Mouse (Mus musculus) forebrain, embryonic 11.5 days (tissue): Measurements from ENCODE around the gene Cd83. TPM values are rescaled to one million over a fixed set of nuclear protein-coding genes. Genes with fewer than 3 reads are reported as not detected.

ENCODE experiments used
- ATAC-seq: fragments of 200-750 bp; cut with Nextera tagmentation; replicated peaks from 2 replicates; pipeline ENCODE4 v1.8.0; 2017; ENCODE audit warnings: moderate TSS enrichment; ENCODE audit not compliant: low FRiP score
- DNase-seq: peaks from one replicate; pipeline ENCODE4 v3.0.0-alpha.2; 2017; ENCODE audit warnings: low spot score
- H3K27ac ChIP-seq: fragments of 300-500 bp; sonication (generic); 2 replicates; pipeline ENCODE4 v1.5.1; 2014; ENCODE audit warnings: low read depth, low read length
- H3K27me3 ChIP-seq: fragments of 300-500 bp; sonication (generic); 2 replicates; pipeline ENCODE4 v1.6.1; 2014; ENCODE audit warnings: mild to moderate bottlenecking, low read length, mixed read lengths; ENCODE audit not compliant: control insufficient read depth, insufficient read depth
- H3K36me3 ChIP-seq: fragments of 300-500 bp; sonication (generic); 2 replicates; pipeline ENCODE4 v1.6.1; 2014; ENCODE audit warnings: mild to moderate bottlenecking, low read length, moderate library complexity, mixed read lengths; ENCODE audit not compliant: control insufficient read depth, insufficient read depth
- H3K4me1 ChIP-seq: fragments of 300-500 bp; sonication (generic); replicated peaks from 2 replicates; pipeline ENCODE4 v1.6.1; 2014; ENCODE audit warnings: low read length, mixed read lengths; ENCODE audit not compliant: control insufficient read depth, insufficient read depth
- H3K4me2 ChIP-seq: fragments of 300-500 bp; sonication (generic); 2 replicates; pipeline ENCODE4 v1.6.1; 2014; ENCODE audit warnings: low read depth, mild to moderate bottlenecking, low read length, moderate library complexity, mixed read lengths; ENCODE audit not compliant: severe bottlenecking
- H3K4me3 ChIP-seq: fragments of 300-500 bp; sonication (generic); 2 replicates; pipeline ENCODE4 v1.5.1; 2014; ENCODE audit warnings: low read depth, low read length
- H3K9ac ChIP-seq: fragments of 300-500 bp; sonication (generic); 2 replicates; pipeline ENCODE4 v1.6.1; 2014; ENCODE audit warnings: low read length
- H3K9me3 ChIP-seq: fragments of 300-500 bp; sonication (generic); 2 replicates; pipeline ENCODE4 v1.6.1; 2016; ENCODE audit warnings: low read length, mixed read lengths; ENCODE audit not compliant: control insufficient read depth
- WGBS: fragments of 180-500 bp; shearing (Covaris S2); extraction: QIAGEN DNeasy Blood & Tissue Kit; methylation state at CpG from one replicate; pipeline ENCODE4 v1.1.7; 2014; 5-methylcytosine and 5-hydroxymethylcytosine counted together
- polyA plus RNA-seq: library from polyadenylated mRNA; unstranded; fragments of >200 nt; fragmentation: Nextera tagmentation; extraction: Ambion mirVana; gene quantifications from 2 replicates; pipeline ENCODE4 v1.2.1, GENCODE M21; 2014

Gene Cd83
- polyA plus RNA-seq, 1 experiment from 2014 or later: 4.0 TPM

DNA sequence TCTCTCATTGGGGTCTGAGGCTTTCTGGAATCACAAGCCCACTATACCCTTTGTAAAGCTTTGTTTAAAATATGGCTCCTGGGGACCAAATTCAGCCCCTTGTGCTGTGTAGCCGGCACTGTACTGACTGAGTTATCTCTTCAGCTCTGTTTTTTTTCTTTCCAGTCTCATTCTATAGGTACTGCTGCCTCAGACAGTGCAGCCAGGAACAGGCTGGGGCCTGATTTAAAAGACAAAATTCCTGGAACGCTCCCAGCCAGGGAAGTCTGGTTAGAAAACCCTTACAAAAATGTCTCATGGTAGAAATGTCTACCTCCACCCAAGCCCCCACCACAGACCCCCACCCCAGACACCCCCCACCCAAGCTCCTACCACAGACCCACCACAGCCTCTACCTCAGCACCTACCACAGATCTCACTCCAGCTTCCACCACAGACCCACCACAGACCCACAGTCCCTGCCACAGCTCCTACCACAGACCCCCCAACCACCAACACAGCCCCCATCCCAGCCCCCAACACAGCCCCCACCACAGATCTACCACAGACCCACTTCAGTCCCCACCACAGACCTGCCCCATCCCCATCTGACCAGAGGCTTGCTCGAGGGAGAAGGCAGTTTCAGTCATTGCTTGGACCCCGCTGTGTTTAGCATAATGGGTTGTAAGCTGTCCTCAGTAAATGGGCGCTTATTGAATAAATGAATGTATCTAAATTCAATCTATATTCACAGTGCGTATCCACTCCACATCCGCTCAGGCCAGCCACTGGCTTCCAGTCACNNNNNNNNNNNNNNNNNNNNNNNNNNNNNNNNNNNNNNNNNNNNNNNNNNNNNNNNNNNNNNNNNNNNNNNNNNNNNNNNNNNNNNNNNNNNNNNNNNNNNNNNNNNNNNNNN is 17.5 kb upstream of the Cd83 start:
- no peak for DNase-seq
- no peak overlapping the region for H3K27ac ChIP-seq
- H3K27me3 ChIP-seq: no peaks in the 10 kb centered on the region
- no peaks in the 10 kb centered on the region for H3K9me3 ChIP-seq
- no peaks in the 10 kb centered on the region for H3K4me1 ChIP-seq
- H3K9ac ChIP-seq: no peak overlapping the region
- peak; percentile 39; the same call in 1 of the 2 replicates for ATAC-seq
- WGBS: 65% methylated on average over 7 of the region's 7 CpGs
- no peaks in the 10 kb centered on the region for H3K36me3 ChIP-seq
- no peak overlapping the region for H3K4me2 ChIP-seq
- no peak overlapping the region for H3K4me3 ChIP-seq

DNA sequence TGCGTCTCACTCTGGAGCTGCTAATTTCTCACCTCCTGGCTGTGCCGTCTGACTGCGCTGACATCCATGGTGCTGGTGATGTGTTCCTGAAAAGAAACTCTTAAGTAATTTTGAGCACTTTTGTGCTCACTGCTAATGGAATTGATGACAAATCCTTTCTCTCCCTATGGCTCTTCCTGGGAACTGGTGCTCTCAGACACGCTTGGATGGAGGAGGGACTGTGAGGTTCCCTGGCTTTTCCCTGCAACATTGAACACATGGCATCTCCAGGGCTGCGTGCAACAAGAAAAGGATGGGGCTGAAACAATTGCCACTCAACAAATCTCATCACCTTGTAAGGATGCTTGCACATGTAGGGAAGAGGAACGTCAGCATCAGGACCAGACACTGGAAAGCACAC is 11.6 kb upstream of the Cd83 start:
- no peak for DNase-seq
- Histone ChIP-seq H3K9me3 (no peaks in the 10 kb centered on the region), H3K27me3 (no peaks in the 10 kb centered on the region), H3K4me3 (no peak overlapping the region), H3K9ac (no peak overlapping the region), H3K4me1 (no peaks in the 10 kb centered on the region), H3K27ac (no peak overlapping the region), H3K4me2 (no peak overlapping the region), H3K36me3 (no peaks in the 10 kb centered on the region)
- 90% methylated on average over 6 of the region's 6 CpGs for WGBS
- ATAC-seq: no peak

DNA sequence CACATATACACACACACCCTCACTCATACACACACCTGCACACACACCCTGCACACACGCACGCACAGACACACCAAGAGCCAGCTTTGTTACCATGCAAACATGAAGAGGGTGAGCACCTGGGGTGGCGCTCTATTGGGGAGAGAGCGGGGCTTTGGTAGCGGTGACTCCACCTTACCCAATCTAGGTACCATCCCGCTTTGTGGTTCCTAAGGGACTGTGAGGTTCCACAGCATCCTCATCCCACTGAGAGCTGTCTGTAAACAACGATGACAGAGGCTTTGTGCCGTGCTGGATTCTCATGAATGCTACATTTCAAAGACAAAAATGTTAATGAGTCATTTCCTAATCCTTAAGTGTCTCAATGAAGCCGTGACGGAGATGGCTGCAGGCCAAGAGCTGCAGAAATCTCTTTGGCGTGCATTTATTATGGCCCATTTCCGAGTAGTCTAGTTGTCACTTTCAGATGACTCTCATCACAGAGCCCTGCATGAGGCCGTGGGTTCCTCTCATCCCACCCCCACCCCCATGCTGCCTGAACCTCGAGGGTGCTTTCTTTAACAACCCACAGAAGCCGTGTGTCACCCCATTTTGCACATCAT is 10.5 kb upstream of the Cd83 start:
- H3K4me1 ChIP-seq: no peaks in the 10 kb centered on the region
- DNase-seq: no peak
- H3K27ac ChIP-seq: no peak overlapping the region
- 71% methylated on average over 15 of the region's 15 CpGs for WGBS
- no peak overlapping the region for H3K4me3 ChIP-seq
- no peak overlapping the region for H3K4me2 ChIP-seq
- H3K9me3 ChIP-seq: no peaks in the 10 kb centered on the region
- no peaks in the 10 kb centered on the region for H3K27me3 ChIP-seq
- no peaks in the 10 kb centered on the region for H3K36me3 ChIP-seq
- H3K9ac ChIP-seq: no peak overlapping the region
- ATAC-seq: no peak

DNA sequence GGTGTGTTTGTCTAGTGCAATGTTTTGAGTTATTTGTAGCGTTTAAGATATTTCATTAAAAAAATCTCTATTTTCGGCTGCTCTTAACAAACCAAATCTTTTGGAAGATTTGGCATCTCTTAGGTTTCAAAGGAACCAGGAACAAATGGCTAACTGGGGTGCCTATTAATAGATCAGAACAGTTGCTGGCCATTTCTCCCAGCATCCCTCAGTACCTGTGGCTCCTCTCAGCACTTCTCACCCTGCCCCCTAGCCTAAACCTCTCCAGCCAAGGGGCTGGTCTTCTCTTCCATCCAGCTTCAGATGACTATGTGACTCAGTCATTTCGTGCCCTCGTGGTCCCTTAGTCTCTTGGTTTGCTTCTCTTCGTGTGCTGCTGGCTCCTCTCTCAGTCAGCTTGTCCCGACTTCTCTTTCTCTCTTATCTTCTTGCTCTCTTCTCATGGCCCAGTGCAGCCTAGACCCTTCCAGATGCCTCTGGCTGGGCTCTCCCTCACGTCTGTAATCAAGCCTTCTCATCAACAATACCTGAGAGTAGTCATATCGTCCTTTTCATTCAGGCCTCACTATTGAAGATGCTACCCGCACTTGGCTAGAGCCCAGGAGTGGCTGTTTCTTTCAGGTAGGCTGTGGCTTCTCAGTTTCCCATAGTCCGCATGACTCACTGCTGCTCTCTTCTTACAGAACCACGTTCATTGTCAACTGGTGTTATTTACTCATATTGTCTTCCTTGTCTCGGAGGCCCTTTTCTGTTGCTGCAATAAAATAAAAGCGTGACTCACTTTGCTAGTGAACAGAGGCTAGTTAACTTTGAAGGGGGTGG is 9.8 kb upstream of the Cd83 start:
- no peak overlapping the region for H3K4me2 ChIP-seq
- ATAC-seq (no peak), DNase-seq (no peak)
- H3K4me3 ChIP-seq: no peak overlapping the region
- H3K9me3 ChIP-seq: no peaks in the 10 kb centered on the region
- H3K4me1 ChIP-seq: no peaks in the 10 kb centered on the region
- no peaks in the 10 kb centered on the region for H3K36me3 ChIP-seq
- H3K27me3 ChIP-seq: no peaks in the 10 kb centered on the region
- H3K27ac ChIP-seq: no peak overlapping the region
- 87% methylated on average over 13 of the region's 13 CpGs for WGBS
- no peak overlapping the region for H3K9ac ChIP-seq

DNA sequence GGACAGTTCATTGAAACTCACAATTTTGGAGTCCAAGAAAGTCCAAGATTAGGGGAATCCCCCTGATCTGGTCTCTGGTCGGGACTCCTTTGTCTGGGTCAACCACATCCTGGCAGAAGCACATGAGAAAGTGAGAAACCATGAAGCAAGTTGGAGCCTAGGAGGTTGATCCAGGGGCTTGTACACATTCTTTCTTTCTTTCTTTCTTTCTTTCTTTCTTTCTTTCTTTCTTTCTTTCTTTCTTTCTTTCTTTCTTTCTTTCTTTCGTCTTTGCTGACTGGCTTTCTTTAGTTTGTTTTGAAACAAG is 9.2 kb upstream of the Cd83 start:
- ATAC-seq: no peak
- Histone ChIP-seq H3K9ac (no peak overlapping the region), H3K4me3 (no peak overlapping the region), H3K36me3 (no peaks in the 10 kb centered on the region), H3K9me3 (no peaks in the 10 kb centered on the region), H3K27ac (no peak overlapping the region), H3K4me1 (no peaks in the 10 kb centered on the region), H3K4me2 (no peak overlapping the region), H3K27me3 (no peaks in the 10 kb centered on the region)
- no peak for DNase-seq
- 81% methylated on average over 2 of the region's 2 CpGs for WGBS

DNA sequence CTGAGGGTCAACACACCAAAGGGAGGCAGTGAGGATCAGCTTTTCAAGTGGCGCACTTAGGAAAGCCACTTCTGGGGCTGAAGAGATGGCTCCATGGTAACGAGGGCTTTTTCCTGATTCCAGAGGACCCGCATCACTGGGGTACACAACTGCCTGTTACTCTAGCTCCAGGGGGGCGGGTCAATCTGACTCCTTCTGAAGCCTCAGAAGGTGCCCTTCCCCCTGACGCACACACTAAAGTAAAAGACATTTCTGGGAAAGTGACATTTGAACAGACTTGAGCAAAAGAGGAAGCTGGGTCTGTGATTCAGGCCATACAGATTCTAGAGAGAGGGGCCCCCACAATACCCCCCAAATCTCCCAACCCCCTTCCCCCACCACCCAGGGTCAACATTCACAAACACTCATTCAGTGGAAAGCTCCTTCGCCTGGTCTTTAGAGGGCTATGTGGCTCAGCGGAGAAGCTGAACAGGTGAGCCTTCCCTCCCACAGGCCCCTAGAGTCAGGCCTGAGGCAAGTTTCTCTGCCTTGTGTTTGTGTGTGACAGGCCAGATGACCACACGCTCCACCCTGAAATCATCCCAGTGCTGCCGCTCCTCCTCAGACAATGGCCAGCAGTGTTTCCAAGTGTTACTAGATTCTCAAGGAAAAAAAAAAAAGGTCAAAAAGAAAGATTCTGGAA is 7.1 kb upstream of the Cd83 start:
- Histone ChIP-seq H3K36me3 (no peaks in the 10 kb centered on the region), H3K9ac (no peak overlapping the region), H3K9me3 (no peaks in the 10 kb centered on the region), H3K4me2 (no peak overlapping the region), H3K4me3 (no peak overlapping the region), H3K27me3 (no peaks in the 10 kb centered on the region), H3K27ac (no peak overlapping the region), H3K4me1 (no peaks in the 10 kb centered on the region)
- WGBS: 61% methylated on average over 9 of the region's 9 CpGs
- ATAC-seq: no peak
- DNase-seq: no peak

DNA sequence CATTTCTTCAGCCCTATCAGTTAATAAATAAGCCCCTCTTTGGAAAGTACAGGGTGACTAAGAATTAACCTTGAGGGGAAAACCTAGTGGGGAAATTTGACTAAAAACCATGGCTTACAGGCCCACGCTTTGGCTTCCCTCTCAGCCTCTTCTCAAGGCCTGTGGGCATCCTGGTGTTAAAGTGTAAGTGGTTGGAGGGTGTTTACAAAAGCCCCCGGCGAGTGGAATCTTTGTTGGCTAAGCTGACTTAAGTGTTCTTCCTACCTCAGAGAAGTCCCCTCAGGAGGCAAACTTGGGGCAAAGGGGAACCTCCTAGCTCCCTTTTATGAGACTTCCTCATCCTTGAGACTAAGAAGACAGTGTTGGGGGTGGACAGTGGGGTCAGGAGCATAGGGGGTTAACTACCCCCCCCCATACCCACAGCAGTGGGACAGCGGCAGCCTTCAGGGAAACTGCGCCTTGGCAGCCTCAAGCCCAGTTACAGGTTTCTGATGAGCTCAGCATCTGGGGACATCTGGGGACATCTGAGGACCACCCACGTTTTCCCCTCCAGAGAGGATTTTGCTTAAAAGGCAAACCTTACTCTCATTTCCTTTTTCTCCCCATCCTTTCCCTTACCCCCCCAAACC is 6.4 kb upstream of the Cd83 start:
- H3K4me2 ChIP-seq: no peak overlapping the region
- DNase-seq (no peak), ATAC-seq (no peak)
- no peak overlapping the region for H3K4me3 ChIP-seq
- WGBS: 50% methylated on average over 6 of the region's 6 CpGs
- H3K4me1 ChIP-seq: no peaks in the 10 kb centered on the region
- no peak overlapping the region for H3K9ac ChIP-seq
- no peaks in the 10 kb centered on the region for H3K36me3 ChIP-seq
- no peaks in the 10 kb centered on the region for H3K27me3 ChIP-seq
- H3K9me3 ChIP-seq: no peaks in the 10 kb centered on the region
- no peak overlapping the region for H3K27ac ChIP-seq

DNA sequence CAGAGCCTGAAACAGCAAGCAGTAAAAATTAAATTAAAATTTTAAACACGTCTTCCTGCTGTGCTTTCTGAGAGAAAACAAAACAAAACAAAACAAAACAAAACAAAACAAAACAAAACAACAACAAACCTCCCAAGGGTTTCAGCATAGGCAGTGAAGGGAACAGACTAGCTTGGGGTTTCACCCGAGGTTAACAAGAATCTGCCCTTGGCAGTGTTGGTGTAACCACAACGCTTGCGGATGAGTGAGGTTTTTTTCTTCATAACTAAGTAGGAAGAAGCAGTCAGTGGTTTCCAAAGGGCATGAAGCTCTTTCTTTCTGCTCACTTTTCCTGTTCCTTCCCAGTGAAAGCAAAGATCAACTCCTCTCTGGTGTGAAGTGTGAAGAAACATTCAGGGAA is 5.6 kb upstream of the Cd83 start:
- Histone ChIP-seq H3K4me3 (no peak overlapping the region), H3K27me3 (peaks cover 3% of the 10 kb centered on the region; the same call in 1 of the 2 replicates), H3K9me3 (no peaks in the 10 kb centered on the region), H3K4me1 (no peaks in the 10 kb centered on the region), H3K9ac (no peak overlapping the region), H3K36me3 (no peaks in the 10 kb centered on the region), H3K27ac (no peak overlapping the region), H3K4me2 (no peak overlapping the region)
- DNase-seq: no peak
- no peak for ATAC-seq
- 81% methylated on average over 4 of the region's 4 CpGs for WGBS
